Mouse (Mus musculus) fibroblast of lung, adult 2 months (primary cell): ENCODE measurements around the gene Map1b.
A peak's percentile ranks its signal among the peaks of the same experiment; 100 is the strongest.

Experiments
- DNase-seq: peaks from one replicate; pipeline ENCODE4 v3.0.0-alpha.2; 2011; ENCODE audit warnings: low read depth

Gene Map1b

GRCm38 (mm10) chr13:99489998-99490397, 26.3 kb downstream of the Map1b start:
- no peak for DNase-seq

- no peak for DNase-seq
Observed at GRCm38 (mm10) chr13:99489175-99489574, 27.2 kb downstream of the Map1b start.

- DNase-seq: no peak
Observed at GRCm38 (mm10) chr13:99485861-99486260, 30.5 kb downstream of the Map1b start.

- DNase-seq: no peak
Observed at GRCm38 (mm10) chr13:99485331-99485733, 31.0 kb downstream of the Map1b start.

DNA sequence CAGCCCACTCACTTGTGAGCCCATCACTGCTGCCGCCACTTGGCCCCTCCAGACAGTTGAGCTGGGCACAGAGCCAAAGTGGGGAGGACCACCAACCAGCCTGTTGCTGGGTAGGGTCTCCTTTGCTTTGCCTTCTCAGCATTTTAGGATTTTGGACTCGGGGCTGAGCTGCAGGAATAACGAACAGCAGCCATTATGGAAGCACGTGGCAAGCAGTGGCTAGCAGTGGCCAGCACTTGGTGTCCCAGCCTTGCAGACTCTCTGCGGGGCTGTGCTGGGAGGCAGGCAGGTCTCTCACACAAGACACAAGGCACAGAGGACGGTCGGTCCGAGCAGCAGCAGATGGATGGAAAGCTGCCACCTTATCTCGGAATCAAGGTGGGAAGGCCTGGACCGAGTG, 31.4 kb downstream of the Map1b start:
- DNase-seq: no peak

DNA sequence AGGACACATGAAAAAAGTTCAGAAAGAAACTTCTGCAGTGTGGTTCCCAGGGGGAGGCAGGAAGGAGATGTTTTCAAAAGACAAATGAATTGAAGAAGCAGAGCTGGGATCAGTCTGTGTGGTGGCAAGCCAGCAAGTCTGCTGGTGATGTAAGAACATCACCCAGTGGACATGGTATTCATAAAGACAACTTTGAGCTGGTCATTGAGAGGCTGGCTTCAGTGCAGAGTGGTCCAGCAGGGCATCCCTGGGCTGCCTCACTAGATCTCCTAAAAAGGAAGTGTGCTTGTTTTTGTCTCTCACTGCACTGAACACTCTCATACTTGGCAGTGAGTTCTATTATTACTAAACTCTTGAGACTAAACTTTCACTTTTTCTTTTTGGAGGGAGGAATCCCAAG, 32.9 kb downstream of the Map1b start:
- DNase-seq: no peak

DNA sequence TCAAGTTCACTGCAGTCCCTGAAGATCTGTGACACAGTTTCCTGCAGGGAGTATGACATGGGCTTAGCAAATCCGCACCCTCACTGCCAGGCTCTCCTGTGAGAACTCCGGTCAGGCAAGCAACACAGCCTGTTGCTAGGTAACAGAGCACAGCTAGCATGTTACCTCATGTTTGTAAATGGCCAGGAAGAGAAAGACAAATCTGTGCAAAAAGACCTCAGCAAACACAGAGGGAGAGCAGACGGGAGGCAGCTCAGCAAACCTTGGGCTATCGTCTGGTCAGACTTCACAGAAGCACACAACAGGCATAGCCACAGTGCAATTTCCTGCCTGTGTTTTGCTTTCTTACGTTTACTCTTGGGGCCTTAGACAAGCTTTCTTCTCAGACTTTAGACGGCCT, 40.9 kb downstream of the Map1b start:
- DNase-seq: no peak

GRCm38 (mm10) chr13:99475033-99475432, 41.3 kb downstream of the Map1b start:
- DNase-seq: no peak

DNA sequence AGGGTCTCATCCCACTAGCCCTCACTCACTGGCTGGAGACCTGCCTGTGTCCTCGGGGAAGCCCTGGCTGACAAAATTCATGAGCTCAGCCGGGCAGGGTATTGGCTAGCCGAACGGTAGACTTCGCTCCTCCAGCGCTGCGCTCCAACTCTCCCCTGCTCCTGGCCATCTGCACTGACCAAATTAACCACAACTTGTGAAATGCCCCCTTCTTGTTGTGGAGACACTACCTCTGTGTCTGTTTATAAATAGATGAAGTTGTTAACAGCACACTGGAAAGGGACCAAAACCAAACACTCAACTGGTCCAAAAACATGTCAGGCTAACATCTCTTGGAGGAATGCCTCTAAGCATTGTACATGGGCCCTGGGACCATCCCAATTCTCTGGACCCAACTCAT, 42.2 kb downstream of the Map1b start:
- DNase-seq: peak; percentile 82

DNA sequence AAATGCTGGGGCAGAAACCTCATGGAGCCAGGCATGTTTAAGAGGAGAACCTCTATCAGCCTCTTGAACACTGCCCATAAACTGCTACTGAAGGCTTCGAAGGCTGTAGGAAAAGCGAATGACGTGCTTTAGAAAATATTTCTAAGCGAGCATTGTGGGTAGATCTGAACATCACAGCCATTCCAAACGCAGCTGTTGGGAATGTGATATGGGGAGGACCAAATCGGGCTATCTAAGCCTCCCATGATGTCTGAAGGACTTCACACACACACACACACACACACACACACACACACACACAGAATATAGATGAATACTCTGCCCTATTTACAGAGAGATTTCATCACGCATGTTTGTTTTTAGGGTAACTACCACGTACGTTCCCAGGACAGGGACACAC, 44.3 kb downstream of the Map1b start:
- no peak for DNase-seq

GRCm38 (mm10) chr13:99470084-99470483, 46.3 kb downstream of the Map1b start:
- DNase-seq: no peak

- DNase-seq: no peak
Observed at GRCm38 (mm10) chr13:99468267-99468666, 48.1 kb downstream of the Map1b start.

GRCm38 (mm10) chr13:99466811-99467315, 49.5 kb downstream of the Map1b start:
- DNase-seq: no peak

DNA sequence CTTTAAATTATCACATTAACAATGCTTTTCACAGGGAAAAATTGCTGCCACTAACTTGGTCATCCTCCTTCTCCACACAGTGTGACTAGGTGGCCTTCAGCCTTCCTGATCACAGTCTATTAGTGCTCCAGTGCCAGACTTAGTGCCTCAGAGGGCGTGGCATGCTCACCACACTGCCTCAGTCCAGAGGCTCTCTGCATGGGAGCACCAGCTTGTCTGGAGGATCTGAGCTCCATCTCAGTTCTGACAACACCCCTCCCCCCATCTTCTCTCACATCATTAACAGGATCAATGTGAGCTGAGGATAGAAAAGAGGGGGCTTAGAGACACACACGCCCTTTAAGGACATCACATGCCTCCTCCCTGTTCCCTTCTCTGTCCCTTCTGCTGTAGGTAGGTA, 50.3 kb downstream of the Map1b start:
- DNase-seq: no peak

- DNase-seq: peak; percentile 90
Observed at GRCm38 (mm10) chr13:99464551-99464950, 51.8 kb downstream of the Map1b start.

DNA sequence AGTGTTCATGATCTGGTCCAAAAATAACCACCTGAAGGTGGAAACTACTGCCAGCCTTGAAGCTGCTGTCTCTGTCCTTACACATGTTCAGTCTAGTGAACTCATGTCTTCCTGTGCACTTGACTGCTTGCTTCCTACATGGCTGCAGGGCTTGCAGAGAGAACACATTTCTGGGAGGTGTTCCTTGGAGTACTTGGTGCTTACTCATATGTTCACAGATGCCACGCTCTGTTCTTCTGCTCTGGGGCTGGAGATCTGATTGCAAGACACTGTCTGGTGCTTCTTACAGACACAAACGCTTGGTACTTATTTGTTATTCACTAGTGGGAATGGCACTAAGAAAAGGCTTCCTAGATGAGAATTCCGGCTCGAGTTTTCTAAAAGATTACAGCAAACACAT, 54.5 kb downstream of the Map1b start:
- no peak for DNase-seq

- no peak for DNase-seq
Observed at GRCm38 (mm10) chr13:99459612-99460011, 56.7 kb downstream of the Map1b start.

GRCm38 (mm10) chr13:99458658-99459386, 57.5 kb downstream of the Map1b start:
- DNase-seq: no peak

DNA sequence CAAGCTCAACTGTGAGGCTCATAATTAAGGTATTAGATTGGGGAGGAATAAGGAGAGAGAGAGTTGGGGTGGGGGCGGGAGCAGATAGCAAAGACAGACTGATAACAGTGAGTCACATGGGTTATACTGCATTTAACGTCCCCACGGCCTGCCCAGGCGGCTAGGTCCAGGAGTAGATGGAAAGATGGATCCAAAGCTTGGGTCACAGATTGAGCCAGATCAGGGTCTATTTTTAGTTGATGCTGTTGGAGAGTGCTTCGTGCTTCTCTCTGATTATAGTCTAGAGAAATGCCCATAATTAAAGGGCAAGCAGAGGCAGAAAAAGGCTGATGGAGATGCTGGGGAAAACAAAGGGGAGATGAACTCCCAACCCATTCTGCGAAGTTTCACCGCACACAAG, 61.4 kb downstream of the Map1b start:
- DNase-seq: no peak

GRCm38 (mm10) chr13:99452444-99452843, 63.9 kb downstream of the Map1b start:
- DNase-seq: no peak

- DNase-seq: no peak
Observed at GRCm38 (mm10) chr13:99451276-99451675, 65.1 kb downstream of the Map1b start.

GRCm38 (mm10) chr13:99450766-99451165, 65.6 kb downstream of the Map1b start:
- DNase-seq: no peak

- DNase-seq: no peak
Observed at GRCm38 (mm10) chr13:99449547-99449946, 66.8 kb downstream of the Map1b start.

DNA sequence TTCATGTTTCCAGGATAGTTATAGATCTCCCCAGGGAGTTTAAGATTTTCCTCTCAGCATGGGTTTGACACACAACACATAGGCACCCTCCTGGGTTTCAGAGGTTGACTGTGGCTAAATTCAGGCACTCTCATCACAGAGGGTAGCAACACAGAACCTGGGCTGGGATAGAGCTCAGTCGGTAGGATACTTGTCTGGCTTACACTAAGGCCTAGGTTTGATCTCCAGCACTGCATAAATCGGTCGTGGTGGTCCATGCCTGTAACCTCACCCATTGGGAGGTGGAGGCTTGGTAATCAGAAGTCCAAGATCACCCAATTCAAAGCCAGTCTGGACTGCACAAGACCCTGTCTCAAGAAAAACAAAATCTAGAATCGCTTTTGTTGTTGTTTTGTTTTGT, 68.1 kb downstream of the Map1b start:
- no peak for DNase-seq
